Mouse (Mus musculus): Measurements from ENCODE around the gene Kdf1. TPM values are rescaled to one million over a fixed set of nuclear protein-coding genes. Genes with fewer than 3 reads are reported as not detected.

The Kdf1 gene
- total and polyA plus RNA-seq, 2 experiments, result 1.7 to 7.4 TPM

GRCm38 (mm10) chr4:133493895-133494294, 24.9 kb upstream of the Kdf1 start:
- WGBS, result 15% methylated on average over 12 of the region's 12 CpGs
- no peak for TF ChIP-seq CTCF (IDR thresholded peaks at IDR 0.05; ENCODE audit: low read depth, low read length)
- TF ChIP-seq POLR2A (IDR thresholded peaks at IDR 0.05; ENCODE audit: extremely low read depth, insufficient read depth, low read length), result no peak
- H3K36me3 ChIP-seq (ENCODE audit: control insufficient read depth, insufficient read depth, low read length), result no peaks in the 10 kb centered on the region
- no peaks in the 10 kb centered on the region; the same call in 1 of the 2 replicates for H3K4me1 ChIP-seq (ENCODE audit: control insufficient read depth, insufficient read depth, low read length)
- peaks cover 17% of the 10 kb centered on the region for H3K27me3 ChIP-seq (ENCODE audit: control insufficient read depth, insufficient read depth, low read length)
- H3K79me2 ChIP-seq (ENCODE audit: control insufficient read depth, insufficient read depth, low read length), result no peaks in the 10 kb centered on the region
- peak overlapping the region; percentile 53 for H3K4me3 ChIP-seq (ENCODE audit: insufficient read depth, low read depth, low read length)
- DNase-seq (ENCODE audit: extremely low read depth, low read depth, low spot score), result no peak
- peak overlapping the region; percentile 17 for H3K9ac ChIP-seq (ENCODE audit: low read depth, low read length)
- peak overlapping the region; percentile 12; the same call in 1 of the 2 replicates for H3K27ac ChIP-seq (replicated peaks; ENCODE audit: insufficient read depth, low read depth, low read length)

- 0% methylated on average over 12 of the region's 12 CpGs for WGBS
- peaks cover 19% of the 10 kb centered on the region for H3K27me3 ChIP-seq (ENCODE audit: control insufficient read depth, insufficient read depth, low read length)
- no peak overlapping the region for H3K9ac ChIP-seq (ENCODE audit: low read depth, low read length)
Observed at GRCm38 (mm10) chr4:133494432-133494831, 24.3 kb upstream of the Kdf1 start.

GRCm38 (mm10) chr4:133494867-133495266, 23.9 kb upstream of the Kdf1 start:
- H3K9ac ChIP-seq (ENCODE audit: low read depth, low read length), result no peak overlapping the region
- H3K4me1 ChIP-seq (ENCODE audit: control insufficient read depth, insufficient read depth, low read length), result no peaks in the 10 kb centered on the region; the same call in 1 of the 2 replicates
- no peak overlapping the region for H3K27ac ChIP-seq (replicated peaks; ENCODE audit: insufficient read depth, low read depth, low read length)
- H3K79me2 ChIP-seq (ENCODE audit: control insufficient read depth, insufficient read depth, low read length), result no peaks in the 10 kb centered on the region
- H3K4me3 ChIP-seq (ENCODE audit: insufficient read depth, low read depth, low read length), result no peak overlapping the region
- no peaks in the 10 kb centered on the region for H3K36me3 ChIP-seq (ENCODE audit: control insufficient read depth, insufficient read depth, low read length)
- no peak for DNase-seq (ENCODE audit: extremely low read depth, low read depth, low spot score)
- H3K27me3 ChIP-seq (ENCODE audit: control insufficient read depth, insufficient read depth, low read length), result peaks cover 19% of the 10 kb centered on the region
- 66% methylated on average over 4 of the region's 4 CpGs for WGBS
- TF ChIP-seq CTCF (IDR thresholded peaks at IDR 0.05; ENCODE audit: low read depth, low read length), result no peak
- TF ChIP-seq POLR2A (IDR thresholded peaks at IDR 0.05; ENCODE audit: extremely low read depth, insufficient read depth, low read length), result no peak

More at GRCm38 (mm10) chr4:133494432-133494831, 24.3 kb upstream of the Kdf1 start:
- no peaks in the 10 kb centered on the region for H3K79me2 ChIP-seq (ENCODE audit: control insufficient read depth, insufficient read depth, low read length)
- peak overlapping the region; percentile 53; the same call in 1 of the 2 replicates for H3K4me3 ChIP-seq (ENCODE audit: insufficient read depth, low read depth, low read length)
- DNase-seq (ENCODE audit: extremely low read depth, low read depth, low spot score), result peak; percentile 72
- peak overlapping the region; percentile 12; the same call in 1 of the 2 replicates for H3K27ac ChIP-seq (replicated peaks; ENCODE audit: insufficient read depth, low read depth, low read length)
- TF ChIP-seq POLR2A (IDR thresholded peaks at IDR 0.05; ENCODE audit: extremely low read depth, insufficient read depth, low read length), result no peak
- peak; percentile 95 for TF ChIP-seq CTCF (IDR thresholded peaks at IDR 0.05; ENCODE audit: low read depth, low read length)
- H3K4me1 ChIP-seq (ENCODE audit: control insufficient read depth, insufficient read depth, low read length), result no peaks in the 10 kb centered on the region; the same call in 1 of the 2 replicates
- H3K36me3 ChIP-seq (ENCODE audit: control insufficient read depth, insufficient read depth, low read length), result no peaks in the 10 kb centered on the region

- 53% methylated on average over 7 of the region's 7 CpGs for WGBS
- no peaks in the 10 kb centered on the region; the same call in 1 of the 2 replicates for H3K4me1 ChIP-seq (ENCODE audit: control insufficient read depth, insufficient read depth, low read length)
- DNase-seq (ENCODE audit: extremely low read depth, low read depth, low spot score), result no peak
- H3K79me2 ChIP-seq (ENCODE audit: control insufficient read depth, insufficient read depth, low read length), result no peaks in the 10 kb centered on the region
- H3K9ac ChIP-seq (ENCODE audit: low read depth, low read length), result no peak overlapping the region
- H3K36me3 ChIP-seq (ENCODE audit: control insufficient read depth, insufficient read depth, low read length), result no peaks in the 10 kb centered on the region
- no peak overlapping the region for H3K4me3 ChIP-seq (ENCODE audit: insufficient read depth, low read depth, low read length)
- H3K27me3 ChIP-seq (ENCODE audit: control insufficient read depth, insufficient read depth, low read length), result peaks cover 22% of the 10 kb centered on the region
- no peak for TF ChIP-seq CTCF (IDR thresholded peaks at IDR 0.05; ENCODE audit: low read depth, low read length)
- TF ChIP-seq POLR2A (IDR thresholded peaks at IDR 0.05; ENCODE audit: extremely low read depth, insufficient read depth, low read length), result no peak
- no peak overlapping the region for H3K27ac ChIP-seq (replicated peaks; ENCODE audit: insufficient read depth, low read depth, low read length)
Observed at GRCm38 (mm10) chr4:133495711-133496110, 23.1 kb upstream of the Kdf1 start.

- Histone ChIP-seq H3K27me3 (ENCODE audit: control insufficient read depth, insufficient read depth, low read length) (peaks cover 26% of the 10 kb centered on the region), H3K4me3 (ENCODE audit: insufficient read depth, low read depth, low read length) (no peak overlapping the region), H3K4me1 (ENCODE audit: control insufficient read depth, insufficient read depth, low read length) (no peaks in the 10 kb centered on the region; the same call in 1 of the 2 replicates), H3K9ac (ENCODE audit: low read depth, low read length) (no peak overlapping the region), H3K36me3 (ENCODE audit: control insufficient read depth, insufficient read depth, low read length) (no peaks in the 10 kb centered on the region), H3K79me2 (ENCODE audit: control insufficient read depth, insufficient read depth, low read length) (no peaks in the 10 kb centered on the region), H3K27ac (replicated peaks; ENCODE audit: insufficient read depth, low read depth, low read length) (no peak overlapping the region)
- TF ChIP-seq CTCF (IDR thresholded peaks at IDR 0.05; ENCODE audit: low read depth, low read length) (no peak), POLR2A (IDR thresholded peaks at IDR 0.05; ENCODE audit: extremely low read depth, insufficient read depth, low read length) (no peak)
- DNase-seq (ENCODE audit: extremely low read depth, low read depth, low spot score), result no peak
- WGBS, result 23% methylated on average over 6 of the region's 6 CpGs
Observed at GRCm38 (mm10) chr4:133496738-133497445, 21.9 kb upstream of the Kdf1 start.

All from liver, adult 2 months (tissue).